Mouse (Mus musculus): Measurements from ENCODE around the gene Scamp3. TPM values are rescaled to one million over a fixed set of nuclear protein-coding genes. Genes with fewer than 3 reads are reported as not detected.

Scamp3 gene
- total and polyA plus RNA-seq, 2 experiments from 2014 or later, result 63.7 to 124 TPM

DNA sequence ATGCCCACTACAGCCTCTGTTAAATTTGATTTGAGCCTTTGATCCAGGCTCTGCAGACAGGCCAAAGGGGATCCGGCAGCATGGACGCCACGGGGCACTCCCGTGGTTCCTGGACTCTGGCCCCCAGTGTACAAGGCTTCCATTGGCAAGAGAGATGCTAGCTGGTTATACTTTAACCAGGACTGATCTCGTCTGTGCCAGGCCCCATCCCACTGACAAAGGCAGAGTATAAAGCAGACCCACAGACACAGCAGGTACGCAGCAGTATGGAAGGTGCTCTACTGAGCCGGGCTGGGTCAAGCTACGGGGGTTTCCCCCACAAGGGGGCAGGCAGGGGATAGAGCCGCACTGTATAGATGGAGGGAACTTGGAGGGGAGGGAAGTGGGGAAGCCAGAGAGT is 40.9 kb upstream of the Scamp3 start:
- Histone ChIP-seq H3K27ac (ENCODE audit: low read depth, low read length) (no peak overlapping the region), H3K4me2 (ENCODE audit: low read depth) (no peak overlapping the region), H3K27me3 (ENCODE audit: insufficient read depth, low read length) (no peaks in the 10 kb centered on the region), H3K4me1 (ENCODE audit: insufficient read depth) (no peaks in the 10 kb centered on the region), H3K9ac (no peak overlapping the region), H3K4me3 (ENCODE audit: low read depth, low read length) (no peak overlapping the region), H3K9me3 (ENCODE audit: low read length) (no peaks in the 10 kb centered on the region), H3K36me3 (ENCODE audit: insufficient read depth) (no peaks in the 10 kb centered on the region)
- WGBS, result 44% methylated on average over 9 of the region's 9 CpGs
- ATAC-seq, result no peak
- no peak for DNase-seq
- TF ChIP-seq CTCF (IDR thresholded peaks at IDR 0.05; ENCODE audit: low read depth), result no peak

DNA sequence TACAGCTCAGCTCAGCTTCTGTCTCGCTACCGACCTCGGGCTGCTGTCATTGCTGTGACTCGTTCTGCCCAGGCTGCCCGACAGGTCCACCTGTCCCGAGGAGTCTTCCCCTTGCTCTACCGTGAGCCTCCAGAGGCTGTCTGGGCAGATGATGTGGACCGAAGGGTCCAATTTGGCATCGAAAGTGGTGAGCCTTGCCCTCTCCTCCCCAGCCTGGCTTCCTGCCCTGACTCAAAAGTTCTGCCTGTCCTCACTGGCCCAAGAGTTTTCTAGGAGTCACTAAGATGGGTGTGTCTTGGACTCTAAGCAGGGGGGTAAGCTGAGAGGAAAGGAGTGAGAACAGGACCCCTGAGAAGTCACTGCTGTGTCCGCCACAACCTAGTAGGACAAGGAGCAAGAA is 32.5 kb upstream of the Scamp3 start:
- Histone ChIP-seq H3K4me3 (ENCODE audit: low read depth, low read length) (no peak overlapping the region), H3K36me3 (ENCODE audit: insufficient read depth) (peaks cover 14% of the 10 kb centered on the region), H3K27me3 (ENCODE audit: insufficient read depth, low read length) (no peaks in the 10 kb centered on the region), H3K9me3 (ENCODE audit: low read length) (no peaks in the 10 kb centered on the region), H3K9ac (no peak overlapping the region), H3K4me2 (ENCODE audit: low read depth) (no peak overlapping the region), H3K27ac (ENCODE audit: low read depth, low read length) (no peak overlapping the region), H3K4me1 (ENCODE audit: insufficient read depth) (no peaks in the 10 kb centered on the region)
- ATAC-seq (no peak), DNase-seq (no peak)
- TF ChIP-seq CTCF (IDR thresholded peaks at IDR 0.05; ENCODE audit: low read depth), result no peak
- 86% methylated on average over 10 of the region's 10 CpGs for WGBS

DNA sequence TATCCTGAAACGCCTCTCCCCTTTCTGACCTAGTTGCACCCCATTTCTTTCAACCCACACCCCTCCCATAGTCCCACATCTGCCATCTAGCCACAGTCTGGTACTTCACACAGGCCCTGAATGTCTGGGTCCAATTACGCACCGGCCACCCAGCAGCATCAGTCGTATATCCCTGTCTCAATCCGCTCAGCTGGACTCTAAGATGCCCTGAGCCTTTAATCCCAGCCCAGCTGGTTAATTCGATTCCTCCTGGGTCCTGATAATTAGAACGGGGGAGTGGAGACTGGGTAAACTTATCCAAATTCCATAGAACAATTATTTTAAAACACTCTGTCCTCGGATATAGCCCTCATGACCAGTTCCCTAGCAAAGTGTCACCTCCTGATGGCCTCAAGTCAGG is 31.7 kb upstream of the Scamp3 start:
- no peak overlapping the region for H3K9ac ChIP-seq
- no peak overlapping the region for H3K4me2 ChIP-seq (ENCODE audit: low read depth)
- H3K4me3 ChIP-seq (ENCODE audit: low read depth, low read length), result no peak overlapping the region
- no peak for DNase-seq
- ATAC-seq, result no peak
- H3K4me1 ChIP-seq (ENCODE audit: insufficient read depth), result no peaks in the 10 kb centered on the region
- no peaks in the 10 kb centered on the region for H3K27me3 ChIP-seq (ENCODE audit: insufficient read depth, low read length)
- H3K36me3 ChIP-seq (ENCODE audit: insufficient read depth), result peaks cover 22% of the 10 kb centered on the region
- WGBS, result 20% methylated on average over 8 of the region's 8 CpGs
- no peak for TF ChIP-seq CTCF (IDR thresholded peaks at IDR 0.05; ENCODE audit: low read depth)
- no peaks in the 10 kb centered on the region for H3K9me3 ChIP-seq (ENCODE audit: low read length)
- H3K27ac ChIP-seq (ENCODE audit: low read depth, low read length), result no peak overlapping the region

DNA sequence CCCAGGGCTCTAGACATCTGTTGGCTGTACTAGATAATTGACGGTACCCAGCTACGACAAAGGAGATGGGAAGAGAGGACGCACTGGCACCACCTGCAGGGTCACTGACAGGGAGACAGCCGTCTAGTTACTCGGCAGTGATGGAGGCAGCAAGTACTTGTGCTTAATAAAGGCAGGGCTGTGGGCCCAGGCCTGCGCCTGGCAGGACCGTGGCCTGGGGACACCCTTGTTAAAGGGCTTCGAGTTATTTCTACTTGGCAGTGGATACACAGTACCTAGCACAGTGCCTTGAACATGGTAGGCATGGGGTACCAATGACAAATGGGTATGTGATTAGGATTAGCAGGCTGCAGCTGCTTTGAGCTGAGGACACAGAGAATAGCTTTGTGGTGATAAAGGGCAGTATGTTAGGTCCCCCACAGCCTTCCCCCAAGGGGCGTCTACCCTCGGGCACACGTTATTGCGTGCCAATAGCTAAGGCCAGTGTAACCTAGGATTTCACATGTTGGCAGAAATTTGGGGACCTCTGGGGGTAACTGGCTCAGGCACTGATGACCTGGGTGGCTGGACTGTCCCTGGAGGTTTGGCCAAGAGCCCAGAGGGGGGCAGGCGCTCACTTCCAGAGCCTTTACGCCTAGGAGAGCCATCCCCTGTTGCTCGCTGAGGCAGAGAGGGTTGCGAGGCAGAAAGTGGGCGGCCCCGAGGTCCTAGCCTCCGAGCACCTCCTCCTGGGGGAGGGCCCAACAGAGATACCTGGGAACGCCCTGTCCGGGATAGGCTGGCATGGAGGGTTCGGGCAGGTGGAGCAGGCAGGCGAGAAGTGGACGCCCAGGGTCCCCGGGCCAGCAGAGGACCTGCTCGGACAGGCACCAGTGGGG is 29.9 kb upstream of the Scamp3 start:
- no peak for TF ChIP-seq CTCF (IDR thresholded peaks at IDR 0.05; ENCODE audit: low read depth)
- DNase-seq, result no peak
- Histone ChIP-seq H3K9me3 (ENCODE audit: low read length) (no peaks in the 10 kb centered on the region), H3K4me1 (ENCODE audit: insufficient read depth) (no peaks in the 10 kb centered on the region), H3K36me3 (ENCODE audit: insufficient read depth) (peaks cover 30% of the 10 kb centered on the region), H3K9ac (no peak overlapping the region), H3K4me3 (ENCODE audit: low read depth, low read length) (no peak overlapping the region), H3K4me2 (ENCODE audit: low read depth) (no peak overlapping the region), H3K27ac (ENCODE audit: low read depth, low read length) (no peak overlapping the region), H3K27me3 (ENCODE audit: insufficient read depth, low read length) (no peaks in the 10 kb centered on the region)
- ATAC-seq, result peak; percentile 13; the same call in 1 of the 2 replicates
- WGBS, result 26% methylated on average over 26 of the region's 26 CpGs

DNA sequence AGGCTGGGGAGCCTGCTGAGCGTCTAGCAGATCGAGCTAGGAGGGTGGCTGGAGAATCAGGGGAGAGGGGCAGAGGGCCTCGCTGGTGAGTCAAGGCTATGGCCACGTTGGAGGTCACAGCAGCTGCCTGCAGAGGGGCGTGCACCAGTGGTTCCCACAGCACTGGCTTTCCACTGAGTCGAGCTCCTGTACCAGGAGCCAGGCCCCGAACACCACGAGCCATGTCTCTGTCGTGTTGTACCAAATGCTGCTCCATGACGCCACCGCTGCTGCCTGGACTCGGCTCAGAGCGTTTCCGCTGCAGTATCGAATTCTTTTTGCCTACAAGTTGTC is 29.3 kb upstream of the Scamp3 start:
- Histone ChIP-seq H3K27ac (ENCODE audit: low read depth, low read length) (no peak overlapping the region), H3K9me3 (ENCODE audit: low read length) (no peaks in the 10 kb centered on the region), H3K36me3 (ENCODE audit: insufficient read depth) (peaks cover 35% of the 10 kb centered on the region), H3K27me3 (ENCODE audit: insufficient read depth, low read length) (no peaks in the 10 kb centered on the region), H3K9ac (no peak overlapping the region), H3K4me1 (ENCODE audit: insufficient read depth) (no peaks in the 10 kb centered on the region), H3K4me2 (ENCODE audit: low read depth) (no peak overlapping the region), H3K4me3 (ENCODE audit: low read depth, low read length) (no peak overlapping the region)
- DNase-seq, result no peak
- ATAC-seq, result no peak
- WGBS, result 28% methylated on average over 15 of the region's 15 CpGs
- no peak for TF ChIP-seq CTCF (IDR thresholded peaks at IDR 0.05; ENCODE audit: low read depth)

DNA sequence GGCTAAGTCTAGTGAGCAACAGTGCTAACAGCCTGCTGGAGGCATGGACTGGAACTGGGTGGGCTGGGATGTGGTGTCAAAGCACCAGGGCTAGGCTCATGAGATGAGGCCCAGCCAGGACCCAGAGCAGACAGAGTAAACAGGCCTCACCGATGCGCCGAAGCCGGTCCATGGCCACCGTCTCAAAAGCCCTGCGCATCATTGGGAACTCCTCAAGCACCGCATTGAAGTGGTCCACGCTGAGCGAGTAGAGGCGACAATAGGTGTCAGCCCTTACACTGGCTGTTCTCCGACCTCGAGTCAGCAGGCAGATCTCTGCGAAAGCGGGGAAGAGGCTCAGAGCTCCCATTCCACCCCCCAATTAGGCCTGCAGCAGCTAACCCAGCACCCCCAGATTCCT is 28.7 kb upstream of the Scamp3 start:
- Histone ChIP-seq H3K36me3 (ENCODE audit: insufficient read depth) (peaks cover 35% of the 10 kb centered on the region), H3K9ac (no peak overlapping the region), H3K4me2 (ENCODE audit: low read depth) (no peak overlapping the region), H3K4me3 (ENCODE audit: low read depth, low read length) (no peak overlapping the region), H3K27me3 (ENCODE audit: insufficient read depth, low read length) (no peaks in the 10 kb centered on the region), H3K27ac (ENCODE audit: low read depth, low read length) (no peak overlapping the region), H3K4me1 (ENCODE audit: insufficient read depth) (no peaks in the 10 kb centered on the region), H3K9me3 (ENCODE audit: low read length) (no peaks in the 10 kb centered on the region)
- ATAC-seq (no peak), DNase-seq (no peak)
- no peak for TF ChIP-seq CTCF (IDR thresholded peaks at IDR 0.05; ENCODE audit: low read depth)
- 73% methylated on average over 14 of the region's 14 CpGs for WGBS

DNA sequence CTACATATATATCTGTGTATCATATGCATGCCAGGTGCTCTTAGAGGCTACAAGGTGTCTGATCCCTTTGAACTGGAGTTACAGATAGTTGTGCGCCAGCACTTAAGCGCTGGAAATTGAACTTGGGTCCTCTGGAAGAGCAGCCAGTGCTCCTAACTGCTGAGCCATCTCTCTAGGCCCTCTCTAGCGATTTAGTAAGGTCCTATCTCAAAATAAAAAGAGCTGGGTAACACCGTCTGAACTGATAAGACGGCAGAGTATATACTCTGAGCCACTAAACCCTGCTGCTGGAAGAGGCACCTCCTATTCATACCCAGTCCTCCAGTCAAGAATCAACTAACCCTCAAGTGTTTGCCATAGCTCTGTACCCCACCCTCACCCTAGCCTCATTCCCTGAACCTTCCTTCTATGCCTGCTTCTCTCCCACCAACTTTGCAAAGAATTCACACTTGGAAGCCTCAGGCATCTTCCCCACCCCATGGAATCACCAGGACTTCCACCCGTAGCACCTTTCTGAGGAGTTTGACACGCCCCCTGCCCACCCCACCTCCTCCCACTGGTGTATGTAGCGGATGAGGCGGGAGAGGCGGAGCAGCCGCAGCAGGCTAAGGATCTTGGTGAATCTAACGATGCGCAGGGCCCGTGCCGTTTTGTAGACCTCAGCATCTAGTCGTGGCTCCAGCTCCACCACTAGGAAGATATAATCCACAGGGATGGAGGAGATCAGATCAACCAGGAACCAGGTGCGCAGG is 25.0 kb upstream of the Scamp3 start:
- ATAC-seq (no peak), DNase-seq (no peak)
- Histone ChIP-seq H3K4me2 (ENCODE audit: low read depth) (no peak overlapping the region), H3K4me3 (ENCODE audit: low read depth, low read length) (no peak overlapping the region), H3K27ac (ENCODE audit: low read depth, low read length) (no peak overlapping the region), H3K9ac (no peak overlapping the region), H3K9me3 (ENCODE audit: low read length) (no peaks in the 10 kb centered on the region), H3K36me3 (ENCODE audit: insufficient read depth) (peaks cover 35% of the 10 kb centered on the region), H3K4me1 (ENCODE audit: insufficient read depth) (no peaks in the 10 kb centered on the region), H3K27me3 (ENCODE audit: insufficient read depth, low read length) (no peaks in the 10 kb centered on the region)
- no peak for TF ChIP-seq CTCF (IDR thresholded peaks at IDR 0.05; ENCODE audit: low read depth)
- WGBS, result 67% methylated on average over 17 of the region's 17 CpGs

All from forebrain, postnatal 0 days (tissue).